Mouse (Mus musculus) stomach, embryonic 14.5 days (tissue): Measurements from ENCODE around the gene Zbtb12. TPM values are rescaled to one million over a fixed set of nuclear protein-coding genes. Genes with fewer than 3 reads are reported as not detected.
"Not testable (repeated sequence)": the region's sequence is repeated elsewhere in the genome, so short reads cannot be mapped to it uniquely, and the experiment has no call there.

Experiments
- ATAC-seq: fragments of 200-750 bp; cut with Nextera tagmentation; 2 replicates; pipeline ENCODE4 v1.8.0; 2017; ENCODE audit warnings: low read depth, moderate TSS enrichment; ENCODE audit not compliant: insufficient number of reproducible peaks, insufficient read depth, low FRiP score
- H3K27ac ChIP-seq: fragments of 300-500 bp; sonication (generic); 2 replicates; pipeline ENCODE4 v1.5.1; 2014; ENCODE audit warnings: mild to moderate bottlenecking, low read length, moderate library complexity, mixed read lengths
- H3K27me3 ChIP-seq: fragments of 300-500 bp; sonication (generic); 2 replicates; pipeline ENCODE4 v1.6.1; 2014; ENCODE audit warnings: low read length, control low read depth, mixed read lengths; ENCODE audit not compliant: control insufficient read depth, insufficient read depth
- H3K36me3 ChIP-seq: fragments of 300-500 bp; sonication (generic); 2 replicates; pipeline ENCODE4 v1.6.1; 2014; ENCODE audit warnings: mild to moderate bottlenecking, control low read depth, low read length, moderate library complexity, mixed read lengths; ENCODE audit not compliant: control insufficient read depth, insufficient read depth
- H3K4me1 ChIP-seq: fragments of 300-500 bp; sonication (generic); 2 replicates; pipeline ENCODE4 v1.6.1; 2014; ENCODE audit warnings: low read length, control low read depth, mixed read lengths; ENCODE audit not compliant: control insufficient read depth, insufficient read depth
- H3K4me2 ChIP-seq: fragments of 300-500 bp; sonication (generic); replicated peaks from 2 replicates; pipeline ENCODE4 v1.6.1; 2014; ENCODE audit warnings: low read depth, low read length, control low read depth
- H3K4me3 ChIP-seq: fragments of 300-500 bp; sonication (generic); 2 replicates; pipeline ENCODE4 v1.5.1; 2014; ENCODE audit warnings: low read depth, low read length, control low read depth
- H3K9ac ChIP-seq: fragments of 300-500 bp; sonication (generic); replicated peaks from 2 replicates; pipeline ENCODE4 v1.6.1; 2014; ENCODE audit warnings: low read depth, mild to moderate bottlenecking, control low read depth, low read length, moderate library complexity, mixed read lengths
- H3K9me3 ChIP-seq: fragments of 300-500 bp; sonication (generic); 2 replicates; pipeline ENCODE4 v1.6.1; 2016; ENCODE audit warnings: low read depth, low read length, control low read depth; ENCODE audit not compliant: control insufficient read depth
- WGBS: fragments of 180-500 bp; shearing (Covaris S2); extraction: QIAGEN DNeasy Blood & Tissue Kit; methylation state at CpG from one replicate; pipeline ENCODE4 v1.1.7; 2014; 5-methylcytosine and 5-hydroxymethylcytosine counted together
- polyA plus RNA-seq: library from polyadenylated mRNA; unstranded; fragments of >200 nt; fragmentation: Nextera tagmentation; extraction: Ambion mirVana; gene quantifications from 2 replicates; pipeline ENCODE4 v1.2.1, GENCODE M21; 2014

Gene Zbtb12
- polyA plus RNA-seq, 1 experiment from 2014 or later: 1.2 TPM

DNA sequence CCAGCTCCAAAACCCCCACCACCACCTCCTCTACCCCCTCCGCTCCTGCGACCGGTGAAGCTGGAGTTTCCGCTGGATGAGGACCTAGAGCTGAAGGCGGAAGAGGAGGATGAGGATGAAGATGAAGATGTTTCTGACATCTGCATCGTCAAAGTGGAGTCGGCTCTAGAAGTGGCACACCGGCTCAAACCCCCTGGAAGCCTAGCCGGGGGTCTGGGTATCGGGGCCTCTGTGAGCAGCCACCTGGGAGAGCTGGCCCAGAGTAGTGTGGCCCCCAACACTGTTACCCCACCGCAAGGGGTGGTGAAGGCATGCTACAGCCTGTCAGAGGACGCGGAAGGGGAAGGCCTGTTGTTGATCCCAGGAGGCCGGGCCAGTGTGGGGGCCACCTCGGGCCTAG lies 16.4 kb downstream of the Zbtb12 start:
- Histone ChIP-seq H3K27me3 (no peaks in the 10 kb centered on the region), H3K36me3 (no peaks in the 10 kb centered on the region; the same call in 1 of the 2 replicates), H3K4me3 (peak overlapping the region; percentile 82), H3K9ac (no peak overlapping the region), H3K4me2 (peak overlapping the region; percentile 84), H3K27ac (peak overlapping the region; percentile 92; the same call in 1 of the 2 replicates), H3K9me3 (no peaks in the 10 kb centered on the region), H3K4me1 (peaks cover 27% of the 10 kb centered on the region)
- no peak for ATAC-seq
- WGBS: 87% methylated on average over 15 of the region's 15 CpGs

DNA sequence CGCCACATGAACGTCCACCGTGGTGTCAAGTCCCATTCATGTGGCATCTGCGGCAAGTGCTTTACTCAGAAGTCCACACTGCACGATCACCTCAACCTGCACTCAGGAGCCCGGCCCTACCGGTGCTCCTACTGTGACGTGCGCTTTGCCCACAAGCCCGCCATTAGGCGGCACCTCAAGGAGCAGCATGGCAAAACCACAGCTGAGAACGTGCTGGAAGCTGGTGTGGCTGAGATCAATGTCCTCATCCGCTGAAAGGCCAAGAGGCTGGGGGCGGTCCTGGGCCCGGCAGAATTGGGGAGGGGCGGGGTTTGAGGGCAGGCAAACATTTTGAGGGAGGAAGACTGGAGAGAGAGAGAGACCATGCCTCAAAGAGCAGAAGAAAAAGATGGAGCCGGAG lies 17.1 kb downstream of the Zbtb12 start:
- no peak overlapping the region for H3K4me2 ChIP-seq
- H3K9ac ChIP-seq: no peak overlapping the region
- WGBS: 80% methylated on average over 17 of the region's 17 CpGs
- H3K27ac ChIP-seq: no peak overlapping the region
- no peaks in the 10 kb centered on the region for H3K27me3 ChIP-seq
- peaks cover 4% of the 10 kb centered on the region for H3K36me3 ChIP-seq
- no peak for ATAC-seq
- H3K9me3 ChIP-seq: no peaks in the 10 kb centered on the region
- peaks cover 27% of the 10 kb centered on the region for H3K4me1 ChIP-seq
- no peak overlapping the region for H3K4me3 ChIP-seq

DNA sequence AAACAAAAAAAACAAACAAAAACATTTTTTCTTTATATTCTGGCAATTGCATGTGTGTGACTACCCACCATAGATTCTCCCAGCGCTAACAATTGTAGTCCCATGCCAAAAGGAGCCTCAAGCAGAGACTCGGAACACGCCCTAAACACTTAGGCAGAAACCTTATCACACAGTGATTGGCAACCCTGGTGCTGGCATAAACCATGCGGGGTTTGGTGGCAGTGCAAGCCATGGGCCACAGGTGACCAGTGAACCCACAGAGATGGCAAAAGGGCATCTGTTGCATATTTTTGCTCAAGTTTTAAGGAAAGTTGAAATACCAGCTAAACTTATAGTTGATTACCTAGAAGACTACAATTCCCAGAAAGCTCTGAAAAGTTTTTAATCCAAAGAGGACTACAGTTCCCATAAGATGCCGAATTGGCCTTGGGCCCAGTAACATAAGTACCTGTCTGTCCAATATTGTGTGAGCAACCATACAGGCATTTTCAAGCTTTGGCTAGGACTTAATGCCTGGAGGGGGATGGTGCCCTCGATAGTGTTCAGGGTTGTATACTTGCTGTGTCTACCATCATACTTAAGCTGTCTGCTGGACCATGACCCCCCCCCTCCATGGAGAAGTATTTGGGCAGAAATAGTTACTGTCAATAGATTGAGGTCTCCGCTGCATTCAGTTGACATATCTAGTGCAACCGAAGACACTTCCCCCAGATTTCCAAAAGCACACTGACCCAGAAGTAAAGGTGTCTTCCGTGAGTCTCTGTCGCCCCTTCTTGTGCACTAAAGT lies 18.3 kb downstream of the Zbtb12 start:
- Histone ChIP-seq H3K4me3 (peak overlapping the region; percentile 61), H3K9ac (peak overlapping the region; percentile 96), H3K9me3 (no peaks in the 10 kb centered on the region), H3K4me1 (peaks cover 27% of the 10 kb centered on the region), H3K36me3 (peaks cover 10% of the 10 kb centered on the region), H3K27me3 (no peaks in the 10 kb centered on the region), H3K4me2 (peak overlapping the region; percentile 80), H3K27ac (peak overlapping the region; percentile 98)
- 16% methylated on average over 10 of the region's 10 CpGs for WGBS
- ATAC-seq: no peak

DNA sequence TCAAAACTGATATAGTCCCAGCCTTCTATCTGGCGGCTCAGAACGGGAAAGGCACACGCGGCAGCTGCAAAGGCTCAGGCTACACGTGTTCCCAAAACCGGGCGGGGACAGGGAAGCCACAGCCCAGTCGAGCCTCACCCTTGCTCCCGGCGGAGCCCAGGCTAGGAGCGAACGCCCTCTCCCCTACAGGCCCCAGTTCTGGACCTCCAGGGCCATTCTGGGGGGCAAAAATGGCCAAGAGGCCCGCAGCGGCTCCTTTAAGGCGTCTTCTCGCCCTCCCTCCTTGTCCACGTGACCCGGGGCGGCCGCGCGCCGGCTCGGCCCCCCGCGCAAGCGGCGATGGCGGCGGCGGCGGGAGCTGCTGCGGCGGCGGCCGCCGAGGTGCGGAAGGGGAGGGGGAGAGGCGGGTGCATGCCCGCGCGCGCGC lies 18.9 kb downstream of the Zbtb12 start, which contains the start of the genes C2 and Ehmt2:
Gene C2, minus strand, starts transcription at position 106 of the 427 bp plus-strand sequence.
Gene Ehmt2, plus strand, starts transcription at position 310 of the 427 bp plus-strand sequence.
- Histone ChIP-seq H3K36me3 (peaks cover 16% of the 10 kb centered on the region), H3K27ac (peak within 1 kb of the TSS; percentile 98), H3K27me3 (no peaks in the 10 kb centered on the region), H3K4me1 (peaks cover 27% of the 10 kb centered on the region), H3K9ac (peak within 1 kb of the TSS; percentile 96), H3K4me2 (peak within 1 kb of the TSS; percentile 80), H3K9me3 (no peaks in the 10 kb centered on the region), H3K4me3 (peak within 1 kb of the TSS; percentile 61)
- WGBS: 0% methylated on average over 18 of the region's 44 CpGs
- ATAC-seq: peak; percentile 33

DNA sequence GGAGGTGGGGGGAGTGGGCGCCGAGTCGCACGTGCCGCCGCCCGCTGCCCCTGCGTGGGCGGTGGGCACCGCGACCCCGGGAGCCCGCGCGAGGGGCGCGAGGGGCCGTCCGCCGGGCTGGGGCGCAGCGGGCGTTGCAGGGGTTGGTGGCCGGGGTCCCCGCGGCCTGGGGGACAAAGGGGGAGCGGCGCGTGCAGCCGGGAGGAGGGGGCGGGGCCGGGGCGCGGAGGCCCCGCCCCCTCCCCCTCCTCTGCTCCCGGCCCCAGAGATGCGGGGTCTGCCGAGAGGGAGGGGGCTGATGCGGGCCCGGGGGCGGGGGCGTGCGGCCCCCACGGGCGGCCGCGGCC lies 19.4 kb downstream of the Zbtb12 start:
- 1% methylated on average over 22 of the region's 47 CpGs for WGBS
- Histone ChIP-seq H3K27ac (peak overlapping the region; percentile 98), H3K36me3 (peaks cover 21% of the 10 kb centered on the region), H3K4me3 (peak overlapping the region; percentile 61), H3K9me3 (no peaks in the 10 kb centered on the region), H3K4me1 (peaks cover 23% of the 10 kb centered on the region), H3K27me3 (no peaks in the 10 kb centered on the region), H3K9ac (peak overlapping the region; percentile 96), H3K4me2 (peak overlapping the region; percentile 80)
- ATAC-seq: no peak

DNA sequence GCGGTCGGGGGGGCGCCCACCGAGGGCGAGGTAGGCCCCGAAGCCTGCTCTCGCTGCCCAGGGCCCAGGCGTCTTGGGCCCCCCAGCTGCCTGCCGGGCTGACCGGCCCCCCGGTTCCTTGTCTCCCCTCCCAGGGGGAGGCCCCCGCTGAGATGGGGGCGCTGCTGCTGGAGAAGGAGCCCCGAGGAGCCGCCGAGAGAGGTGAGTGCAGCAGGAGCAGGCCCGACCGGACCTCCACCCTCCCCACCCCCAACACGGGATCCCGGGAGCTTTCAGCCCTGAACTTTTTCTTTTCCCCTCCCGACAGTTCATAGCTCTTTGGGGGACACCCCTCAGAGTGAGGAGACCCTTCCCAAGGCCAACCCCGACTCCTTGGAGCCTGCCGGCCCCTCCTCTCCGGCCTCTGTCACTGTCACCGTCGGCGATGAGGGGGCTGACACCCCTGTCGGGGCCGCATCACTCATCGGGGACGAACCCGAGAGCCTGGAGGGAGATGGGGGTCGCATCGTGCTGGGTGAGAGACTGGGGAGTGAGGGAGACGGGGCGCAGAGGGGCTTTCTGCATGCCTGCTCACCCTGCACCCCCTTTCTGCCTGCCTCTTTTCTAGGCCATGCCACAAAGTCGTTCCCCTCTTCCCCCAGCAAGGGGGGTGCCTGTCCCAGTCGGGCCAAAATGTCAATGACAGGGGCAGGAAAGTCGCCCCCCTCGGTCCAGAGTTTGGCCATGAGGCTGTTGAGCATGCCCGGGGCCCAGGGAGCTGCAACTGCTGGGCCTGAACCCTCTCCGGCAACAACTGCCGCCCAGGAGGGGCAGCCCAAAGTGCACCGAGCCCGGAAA lies 20.0 kb downstream of the Zbtb12 start:
- WGBS: under 1% methylated on average over 36 of the region's 45 CpGs
- Histone ChIP-seq H3K27me3 (no peaks in the 10 kb centered on the region), H3K9me3 (no peaks in the 10 kb centered on the region), H3K4me1 (peaks cover 21% of the 10 kb centered on the region), H3K4me2 (peak overlapping the region; percentile 80), H3K36me3 (peaks cover 25% of the 10 kb centered on the region), H3K27ac (peak overlapping the region; percentile 98), H3K4me3 (peak overlapping the region; percentile 61), H3K9ac (peak overlapping the region; percentile 96)
- ATAC-seq: no peak

DNA sequence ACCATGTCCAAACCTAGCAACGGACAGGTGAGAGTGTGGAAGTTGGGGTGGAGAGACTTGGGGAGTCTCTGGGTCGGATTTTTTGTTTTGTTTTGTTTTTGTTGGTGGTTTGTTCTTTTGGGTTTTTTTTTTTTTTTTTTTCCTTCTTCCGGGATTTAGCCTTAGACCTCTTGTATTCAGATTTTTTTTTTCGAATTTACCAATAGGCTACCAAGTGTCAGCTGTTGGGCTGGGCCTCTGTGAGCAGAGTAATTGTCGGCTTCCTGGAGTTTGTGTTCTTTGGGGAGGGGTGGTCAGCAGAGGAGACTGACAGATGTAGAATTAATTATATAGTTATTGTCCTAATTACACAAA lies 20.6 kb downstream of the Zbtb12 start:
- H3K36me3 ChIP-seq: peaks cover 30% of the 10 kb centered on the region
- peak overlapping the region; percentile 98; the same call in 1 of the 2 replicates for H3K27ac ChIP-seq
- H3K4me1 ChIP-seq: peaks cover 21% of the 10 kb centered on the region
- ATAC-seq: no peak
- peak overlapping the region; percentile 61 for H3K4me3 ChIP-seq
- H3K9me3 ChIP-seq: no peaks in the 10 kb centered on the region
- WGBS: 4% methylated on average over 5 of the region's 5 CpGs
- H3K4me2 ChIP-seq: peak overlapping the region; percentile 80
- H3K27me3 ChIP-seq: no peaks in the 10 kb centered on the region
- H3K9ac ChIP-seq: peak overlapping the region; percentile 96

DNA sequence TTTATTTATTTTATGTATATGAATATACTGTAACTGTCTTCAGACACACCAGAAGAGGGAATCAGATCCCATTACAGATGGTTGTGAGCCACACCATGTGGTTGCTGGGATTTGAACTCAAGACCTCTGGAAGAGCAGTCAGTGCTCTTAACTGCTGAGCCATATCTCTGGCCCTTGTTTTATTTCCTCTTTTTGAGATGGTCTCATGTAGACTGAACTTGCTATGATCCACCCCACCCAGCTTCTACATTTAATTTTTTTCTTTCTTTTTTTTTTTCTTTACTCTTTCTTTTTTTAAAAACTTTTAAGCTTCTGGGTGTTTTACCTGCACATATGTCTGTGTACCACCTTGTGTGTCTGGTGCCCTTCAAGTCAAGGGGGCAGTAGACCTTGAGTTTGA lies 21.5 kb downstream of the Zbtb12 start:
- peaks cover 14% of the 10 kb centered on the region for H3K4me1 ChIP-seq
- H3K27me3 ChIP-seq, H3K27ac ChIP-seq, H3K4me3 ChIP-seq, H3K9ac ChIP-seq, H3K9me3 ChIP-seq, ATAC-seq, H3K4me2 ChIP-seq: not testable (repeated sequence)
- peaks cover 39% of the 10 kb centered on the region for H3K36me3 ChIP-seq
